Mouse (Mus musculus) forebrain, embryonic 15.5 days (tissue): ENCODE results near the gene Mepe. TPM values are rescaled to one million over a fixed set of nuclear protein-coding genes. Genes with fewer than 3 reads are reported as not detected.

ENCODE experiments used
- ATAC-seq: fragments of 200-750 bp; cut with Nextera tagmentation; replicated peaks from 2 replicates; pipeline ENCODE4 v1.8.0; 2017; ENCODE audit warnings: mild to moderate bottlenecking, moderate TSS enrichment, moderate library complexity
- H3K27ac ChIP-seq: fragments of 300-500 bp; sonication (generic); replicated peaks from 2 replicates; pipeline ENCODE4 v1.5.1; 2015; ENCODE audit warnings: mild to moderate bottlenecking, inconsistent platforms
- H3K27me3 ChIP-seq: fragments of 300-500 bp; sonication (generic); 2 replicates; pipeline ENCODE4 v1.6.1; 2015; ENCODE audit warnings: inconsistent platforms
- H3K36me3 ChIP-seq: fragments of 300-500 bp; sonication (generic); 2 replicates; pipeline ENCODE4 v1.6.1; 2015; ENCODE audit warnings: mild to moderate bottlenecking, inconsistent platforms
- H3K4me1 ChIP-seq: fragments of 300-500 bp; sonication (generic); 2 replicates; pipeline ENCODE4 v1.6.1; 2015; ENCODE audit warnings: inconsistent platforms
- H3K4me2 ChIP-seq: fragments of 300-500 bp; sonication (generic); replicated peaks from 2 replicates; pipeline ENCODE4 v1.6.1; 2015; ENCODE audit warnings: mild to moderate bottlenecking, inconsistent platforms
- H3K4me3 ChIP-seq: fragments of 300-500 bp; sonication (generic); 2 replicates; pipeline ENCODE4 v1.5.1; 2015; ENCODE audit warnings: mild to moderate bottlenecking, inconsistent platforms
- H3K9ac ChIP-seq: fragments of 300-500 bp; sonication (generic); replicated peaks from 2 replicates; pipeline ENCODE4 v1.6.1; 2015; ENCODE audit warnings: mild to moderate bottlenecking, inconsistent platforms
- H3K9me3 ChIP-seq: fragments of 300-500 bp; sonication (generic); 2 replicates; pipeline ENCODE4 v1.6.1; 2016; ENCODE audit warnings: inconsistent platforms
- WGBS: fragments of 180-500 bp; shearing (Covaris S2); methylation state at CpG from one replicate; pipeline ENCODE4 v1.1.7; 2015; ENCODE audit warnings: mixed read lengths; 5-methylcytosine and 5-hydroxymethylcytosine counted together
- polyA plus RNA-seq: library from polyadenylated mRNA; unstranded; fragments of >200 nt; fragmentation: Nextera tagmentation; extraction: Ambion mirVana; gene quantifications from 2 replicates; pipeline ENCODE4 v1.2.1, GENCODE M21; 2015

Mepe gene
- not detected in 2 replicates for polyA plus RNA-seq

DNA sequence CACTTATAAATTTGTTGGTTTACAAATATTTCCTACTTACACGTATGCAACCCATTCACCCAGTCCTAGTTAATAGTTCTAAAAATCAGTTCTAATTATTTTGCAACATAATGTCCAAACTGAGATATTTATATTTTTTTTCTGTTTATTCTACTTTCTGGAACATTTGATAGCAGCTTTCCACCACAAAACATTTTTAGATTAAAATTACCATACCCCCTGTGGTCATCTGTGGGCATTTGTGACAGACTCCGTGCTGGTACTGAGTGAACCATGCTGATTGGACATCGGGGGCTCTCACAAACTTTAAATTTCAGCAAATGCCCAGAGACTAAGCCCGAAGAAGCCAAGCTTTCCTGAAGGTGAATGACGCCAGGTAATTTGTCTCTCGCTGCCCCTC is at the start of gene Mepe:
Gene Mepe (plus strand): TSS at position 301 of the 400 bp plus-strand sequence.
- H3K4me3 ChIP-seq = no peak within 1 kb of the TSS
- H3K4me2 ChIP-seq = no peak within 1 kb of the TSS
- no peaks in the 10 kb centered on the region for H3K36me3 ChIP-seq
- no peaks in the 10 kb centered on the region for H3K9me3 ChIP-seq
- ATAC-seq = no peak
- H3K9ac ChIP-seq = no peak within 1 kb of the TSS
- no peak within 1 kb of the TSS for H3K27ac ChIP-seq
- no peaks in the 10 kb centered on the region for H3K27me3 ChIP-seq
- 83% methylated on average over 6 of the region's 6 CpGs for WGBS
- no peaks in the 10 kb centered on the region for H3K4me1 ChIP-seq

DNA sequence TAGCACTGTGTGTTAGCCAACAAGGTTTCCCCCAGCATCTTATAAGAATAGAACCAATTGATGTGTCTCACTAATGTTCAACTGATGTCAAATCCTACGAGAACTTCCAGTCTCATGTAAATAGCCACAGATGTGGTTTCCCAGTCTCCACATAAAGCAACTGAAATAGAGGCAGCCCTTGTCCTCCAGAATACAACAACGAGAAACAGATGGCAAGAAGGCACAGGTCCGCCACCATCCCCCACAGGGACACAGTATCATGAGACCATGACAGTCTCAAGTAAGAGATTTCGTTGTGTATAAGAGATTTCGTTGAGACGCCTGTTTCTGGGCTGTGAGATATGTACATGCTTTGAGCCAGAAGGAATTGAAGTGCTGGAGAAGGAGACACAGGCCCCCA is 30.9 kb upstream of the Mepe start:
- no peaks in the 10 kb centered on the region for H3K27me3 ChIP-seq
- ATAC-seq = no peak
- H3K27ac ChIP-seq = no peak overlapping the region
- no peak overlapping the region for H3K4me2 ChIP-seq
- no peak overlapping the region for H3K9ac ChIP-seq
- peaks cover 8% of the 10 kb centered on the region for H3K4me1 ChIP-seq
- H3K36me3 ChIP-seq = no peaks in the 10 kb centered on the region
- no peaks in the 10 kb centered on the region for H3K9me3 ChIP-seq
- H3K4me3 ChIP-seq = no peak overlapping the region
- 81% methylated on average over 6 of the region's 6 CpGs for WGBS

DNA sequence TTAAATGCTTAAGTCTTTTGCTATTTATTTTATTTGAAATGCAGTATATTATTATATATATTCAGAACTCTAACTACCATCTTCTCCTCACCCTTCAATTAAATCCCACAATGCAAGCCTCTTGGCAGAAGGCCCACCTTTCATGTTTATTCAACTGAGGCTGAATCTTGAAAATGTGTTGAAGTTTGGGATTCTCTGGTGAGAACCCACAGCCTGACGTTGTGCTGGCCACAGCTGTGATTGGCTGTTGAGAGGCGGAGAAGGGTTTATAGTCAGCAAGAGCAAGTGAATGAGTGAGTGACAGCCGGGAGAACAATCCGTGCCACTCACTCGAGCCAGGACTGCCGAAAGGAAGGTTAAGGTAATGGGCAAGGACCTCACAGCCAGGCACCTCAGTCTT is 26.1 kb upstream of the Mepe start, which contains the start of gene Ibsp:
Gene Ibsp (plus strand): TSS at position 178 of the 400 bp plus-strand sequence.
- Histone ChIP-seq H3K4me1 (peaks cover 12% of the 10 kb centered on the region), H3K4me3 (no peak within 1 kb of the TSS), H3K36me3 (no peaks in the 10 kb centered on the region), H3K27ac (peak within 1 kb of the TSS; percentile 15; the same call in 1 of the 2 replicates), H3K27me3 (no peaks in the 10 kb centered on the region), H3K9me3 (no peaks in the 10 kb centered on the region), H3K4me2 (peak within 1 kb of the TSS; percentile 17; the same call in 1 of the 2 replicates), H3K9ac (no peak within 1 kb of the TSS)
- ATAC-seq = peak; percentile 88
- WGBS = 25% methylated on average over 6 of the region's 6 CpGs

DNA sequence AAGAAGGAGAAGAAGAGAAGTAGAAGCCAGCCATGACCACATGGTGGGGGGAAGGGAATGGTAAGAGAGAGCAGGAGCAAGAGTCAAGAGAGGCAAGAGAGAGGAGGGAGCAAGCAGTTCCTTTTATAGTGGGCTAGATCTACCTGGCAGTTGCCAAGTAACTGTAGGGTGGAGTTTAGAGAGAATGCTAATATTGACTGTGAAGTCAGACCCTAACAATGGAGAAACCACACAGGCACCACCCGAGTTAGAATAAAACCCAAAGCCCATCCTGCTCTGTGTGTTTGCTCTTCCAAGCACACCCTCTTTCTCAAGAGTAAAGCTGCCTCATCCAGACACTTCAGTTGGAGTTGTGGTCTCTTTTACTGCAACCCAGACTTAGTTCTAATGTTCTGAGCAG is 11.1 kb upstream of the Mepe start:
- ATAC-seq = no peak
- no peak overlapping the region for H3K4me3 ChIP-seq
- H3K4me1 ChIP-seq = no peaks in the 10 kb centered on the region
- no peaks in the 10 kb centered on the region for H3K9me3 ChIP-seq
- no peak overlapping the region for H3K27ac ChIP-seq
- no peak overlapping the region for H3K9ac ChIP-seq
- H3K27me3 ChIP-seq = no peaks in the 10 kb centered on the region
- WGBS = 55% methylated on average over 1 of the region's 1 CpGs
- no peaks in the 10 kb centered on the region for H3K36me3 ChIP-seq
- no peak overlapping the region for H3K4me2 ChIP-seq

DNA sequence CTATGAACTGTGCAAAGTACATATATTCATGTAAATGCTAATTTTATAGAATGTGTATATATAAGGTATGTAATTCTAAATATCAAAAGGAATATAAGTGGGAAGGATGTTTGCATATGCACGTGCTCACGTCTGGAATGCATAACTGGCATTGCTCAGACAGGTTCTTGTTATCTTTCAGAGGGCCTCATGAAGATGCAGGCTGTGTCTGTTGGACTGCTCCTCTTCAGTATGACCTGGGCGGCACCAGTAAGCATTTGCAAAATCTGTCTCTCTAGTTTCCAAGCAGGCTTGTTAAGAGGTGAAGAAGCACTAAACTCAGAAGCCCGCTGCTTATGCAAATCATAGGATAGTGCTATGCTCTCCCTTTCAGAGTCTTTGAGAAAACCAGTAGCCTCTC is 1.8 kb downstream of the Mepe start:
- Histone ChIP-seq H3K27me3 (no peaks in the 10 kb centered on the region), H3K4me1 (no peaks in the 10 kb centered on the region), H3K4me3 (no peak overlapping the region), H3K4me2 (no peak overlapping the region), H3K27ac (no peak overlapping the region), H3K36me3 (no peaks in the 10 kb centered on the region), H3K9ac (no peak overlapping the region), H3K9me3 (no peaks in the 10 kb centered on the region)
- ATAC-seq = no peak
- 82% methylated on average over 4 of the region's 4 CpGs for WGBS

DNA sequence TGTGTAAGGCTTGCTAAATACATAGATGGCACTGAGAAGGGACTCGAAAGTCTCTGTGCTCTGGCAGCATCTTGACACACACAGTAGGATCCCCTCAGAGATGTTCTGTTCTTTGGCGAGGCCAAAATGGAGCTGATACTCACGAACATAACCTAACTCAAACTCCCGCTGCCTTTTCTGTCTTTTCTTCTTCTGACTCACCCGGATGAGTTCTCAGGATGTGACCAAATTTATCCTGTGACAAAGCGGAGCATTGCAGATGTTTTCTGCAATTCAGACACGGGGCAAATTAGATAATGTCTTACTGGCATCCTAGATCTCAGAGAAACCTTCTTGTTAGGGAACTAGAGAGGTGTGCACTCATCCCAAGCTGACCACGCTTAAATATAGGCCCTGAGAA is 2.3 kb downstream of the Mepe start:
- no peak for ATAC-seq
- Histone ChIP-seq H3K9me3 (no peaks in the 10 kb centered on the region), H3K27me3 (no peaks in the 10 kb centered on the region), H3K36me3 (no peaks in the 10 kb centered on the region), H3K9ac (no peak overlapping the region), H3K4me1 (no peaks in the 10 kb centered on the region), H3K27ac (no peak overlapping the region), H3K4me3 (no peak overlapping the region), H3K4me2 (no peak overlapping the region)
- WGBS = 83% methylated on average over 8 of the region's 8 CpGs

DNA sequence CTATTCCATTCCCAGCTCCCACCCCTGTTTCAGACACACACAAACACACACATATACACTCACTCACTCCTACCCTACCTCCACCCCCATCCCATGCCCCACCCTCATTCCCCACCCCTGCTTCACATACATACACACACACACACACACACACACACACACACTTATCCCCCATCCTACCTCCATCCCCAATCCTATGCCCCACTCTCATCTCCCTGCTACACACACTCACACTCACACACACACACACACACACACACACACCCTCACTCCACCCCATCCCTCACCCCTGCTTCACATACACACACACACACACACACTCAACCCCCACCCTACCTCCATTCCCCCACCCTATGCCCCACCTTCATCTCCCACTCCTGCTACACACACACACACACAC is 2.7 kb downstream of the Mepe start:
- H3K27ac ChIP-seq = no peak overlapping the region
- H3K4me1 ChIP-seq = no peaks in the 10 kb centered on the region
- H3K4me3 ChIP-seq = no peak overlapping the region
- H3K36me3 ChIP-seq = no peaks in the 10 kb centered on the region
- no peak overlapping the region for H3K9ac ChIP-seq
- no peak overlapping the region for H3K4me2 ChIP-seq
- no peaks in the 10 kb centered on the region for H3K9me3 ChIP-seq
- no peaks in the 10 kb centered on the region for H3K27me3 ChIP-seq
- no peak for ATAC-seq

DNA sequence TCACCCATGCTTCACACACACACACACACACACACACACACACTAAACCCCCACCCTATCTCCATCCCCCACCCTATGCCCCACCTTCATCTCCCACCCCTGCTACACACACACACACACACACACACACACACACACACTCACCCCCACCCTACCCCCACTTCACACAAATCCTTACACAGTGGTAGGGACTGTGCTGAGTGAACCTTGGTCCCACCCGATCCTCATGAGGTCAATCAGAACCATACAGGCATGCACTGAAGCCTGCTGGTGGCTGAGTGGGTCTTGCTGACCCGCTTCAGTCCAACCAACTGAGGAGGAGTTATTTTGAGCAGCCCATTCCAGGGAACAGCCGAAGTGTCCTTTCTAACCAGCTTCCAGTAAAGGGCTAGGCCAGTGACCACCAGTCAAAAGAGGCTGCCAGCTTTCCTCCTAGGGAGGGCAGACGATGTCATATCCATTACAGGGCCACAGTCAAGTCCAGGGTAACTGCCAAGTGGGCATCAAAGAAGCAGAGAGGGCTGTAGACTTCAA is 3.3 kb downstream of the Mepe start:
- H3K9ac ChIP-seq = no peak overlapping the region
- no peak overlapping the region for H3K4me3 ChIP-seq
- H3K9me3 ChIP-seq = no peaks in the 10 kb centered on the region
- no peaks in the 10 kb centered on the region for H3K36me3 ChIP-seq
- 79% methylated on average over 4 of the region's 4 CpGs for WGBS
- no peaks in the 10 kb centered on the region for H3K4me1 ChIP-seq
- 0 out of 2 replicates have a peak, but pooled peaks have one; percentile 29 for ATAC-seq
- H3K27ac ChIP-seq = no peak overlapping the region
- no peaks in the 10 kb centered on the region for H3K27me3 ChIP-seq
- H3K4me2 ChIP-seq = no peak overlapping the region

DNA sequence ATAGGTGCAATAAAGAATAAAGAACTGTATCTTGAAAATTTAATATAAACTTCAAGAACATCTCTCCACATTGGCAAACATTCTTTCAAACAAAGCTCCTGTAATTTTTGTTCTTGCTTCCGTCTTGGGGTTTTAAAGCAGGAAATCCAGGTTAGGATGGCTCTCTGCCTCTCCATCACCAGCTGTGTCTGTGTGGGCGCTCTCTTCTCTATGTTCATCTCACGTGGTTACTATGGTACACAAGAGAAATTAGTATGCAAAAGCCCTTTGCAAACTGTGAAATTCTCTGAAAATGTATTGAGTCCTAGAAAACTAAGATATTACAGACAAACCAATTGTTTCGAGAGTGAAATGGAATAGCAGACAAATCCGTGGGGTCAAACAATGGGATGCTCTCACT is 4.3 kb downstream of the Mepe start:
- Histone ChIP-seq H3K4me1 (no peaks in the 10 kb centered on the region), H3K9me3 (no peaks in the 10 kb centered on the region), H3K27ac (no peak overlapping the region), H3K36me3 (no peaks in the 10 kb centered on the region), H3K4me2 (no peak overlapping the region), H3K27me3 (no peaks in the 10 kb centered on the region), H3K4me3 (no peak overlapping the region), H3K9ac (no peak overlapping the region)
- ATAC-seq = no peak
- WGBS = 80% methylated on average over 5 of the region's 5 CpGs

DNA sequence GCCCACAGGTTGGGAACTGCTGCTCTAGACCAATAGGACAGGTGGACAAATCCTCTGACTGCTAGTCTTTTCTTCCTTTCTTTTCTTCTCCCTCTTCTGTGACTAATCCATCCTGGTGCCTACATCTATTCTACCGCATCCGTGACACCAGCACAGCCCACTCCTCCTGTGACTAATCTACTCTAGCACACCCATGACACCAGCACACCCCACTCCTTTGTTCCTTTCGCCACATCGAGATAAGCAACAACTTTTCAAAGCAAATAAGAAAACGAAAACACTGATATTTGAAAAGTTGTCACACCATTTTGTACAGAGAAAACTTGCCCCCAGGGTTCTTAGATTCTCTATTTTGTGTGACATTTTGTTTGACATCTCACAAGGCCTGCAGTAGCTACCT is 5.0 kb downstream of the Mepe start:
- H3K27ac ChIP-seq = no peak overlapping the region
- ATAC-seq = no peak
- H3K4me2 ChIP-seq = no peak overlapping the region
- no peaks in the 10 kb centered on the region for H3K36me3 ChIP-seq
- no peaks in the 10 kb centered on the region for H3K4me1 ChIP-seq
- no peaks in the 10 kb centered on the region for H3K9me3 ChIP-seq
- no peak overlapping the region for H3K9ac ChIP-seq
- no peak overlapping the region for H3K4me3 ChIP-seq
- no peaks in the 10 kb centered on the region for H3K27me3 ChIP-seq
- 77% methylated on average over 5 of the region's 5 CpGs for WGBS

DNA sequence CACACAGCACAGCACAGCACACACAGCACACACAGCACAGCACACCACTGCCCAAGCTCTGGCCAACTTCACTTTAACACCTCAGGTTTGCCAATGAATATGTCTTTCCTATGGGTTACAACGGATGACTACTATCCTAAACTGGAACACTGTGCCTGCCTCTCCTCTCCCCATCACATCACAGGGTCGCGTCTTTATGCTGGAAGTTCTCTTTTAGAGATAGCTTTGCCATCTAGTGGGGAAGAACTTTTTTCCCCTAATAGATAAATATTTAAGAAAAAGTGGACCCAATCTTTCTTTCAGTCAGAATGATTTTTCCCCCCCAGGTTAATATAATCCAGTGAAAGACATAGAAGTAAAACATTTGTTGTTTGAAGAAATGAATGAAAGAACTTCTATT is 7.2 kb downstream of the Mepe start:
- H3K9me3 ChIP-seq = no peaks in the 10 kb centered on the region
- ATAC-seq = no peak
- H3K27ac ChIP-seq = no peak overlapping the region
- no peak overlapping the region for H3K9ac ChIP-seq
- WGBS = 72% methylated on average over 3 of the region's 3 CpGs
- H3K4me3 ChIP-seq = no peak overlapping the region
- no peaks in the 10 kb centered on the region for H3K27me3 ChIP-seq
- H3K4me1 ChIP-seq = no peaks in the 10 kb centered on the region
- no peaks in the 10 kb centered on the region for H3K36me3 ChIP-seq
- no peak overlapping the region for H3K4me2 ChIP-seq

DNA sequence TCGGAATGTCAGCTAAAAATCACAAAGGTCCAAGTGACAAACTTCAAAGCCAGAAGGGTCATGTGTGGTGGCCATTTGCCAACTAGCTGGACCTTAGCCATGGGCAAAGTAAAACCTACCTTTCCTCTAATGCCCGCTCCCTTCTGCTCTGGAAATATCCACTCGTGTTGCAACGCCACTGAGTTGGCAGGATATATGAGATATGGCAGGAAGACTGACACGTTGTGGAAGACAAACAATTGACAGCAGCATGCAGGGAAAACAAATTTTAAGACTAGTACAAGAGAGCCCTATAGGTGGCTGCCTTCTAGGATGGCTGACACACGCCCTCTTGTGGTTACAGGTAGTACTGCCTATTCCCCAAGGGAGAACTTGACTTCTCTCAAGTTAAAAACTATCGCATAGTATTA is 8.1 kb downstream of the Mepe start:
- ATAC-seq = peak; percentile 73
- H3K4me2 ChIP-seq = no peak overlapping the region
- no peak overlapping the region for H3K4me3 ChIP-seq
- no peaks in the 10 kb centered on the region for H3K4me1 ChIP-seq
- no peaks in the 10 kb centered on the region for H3K9me3 ChIP-seq
- 44% methylated on average over 7 of the region's 7 CpGs for WGBS
- no peaks in the 10 kb centered on the region for H3K27me3 ChIP-seq
- no peak overlapping the region for H3K27ac ChIP-seq
- no peaks in the 10 kb centered on the region for H3K36me3 ChIP-seq
- H3K9ac ChIP-seq = no peak overlapping the region

DNA sequence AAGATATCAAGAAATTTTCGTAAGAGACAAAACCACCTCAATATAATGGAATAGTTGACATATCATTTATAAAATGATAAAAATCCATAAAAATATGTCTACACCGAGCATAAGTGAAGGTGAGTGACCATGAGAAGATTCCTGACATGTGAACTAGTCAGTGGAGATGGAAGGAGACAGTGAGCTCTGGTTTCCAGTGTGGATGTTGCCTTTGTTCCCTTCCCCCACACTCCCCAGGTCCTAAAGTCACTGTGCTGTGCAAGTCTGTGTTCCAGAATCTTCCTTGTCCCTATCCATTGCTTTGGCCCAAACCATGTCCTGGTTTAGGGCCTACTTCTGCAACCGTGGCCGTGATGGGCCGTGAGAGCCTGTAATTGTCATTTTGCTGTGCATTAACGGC is 8.5 kb downstream of the Mepe start:
- Histone ChIP-seq H3K36me3 (no peaks in the 10 kb centered on the region), H3K4me2 (no peak overlapping the region), H3K27me3 (no peaks in the 10 kb centered on the region), H3K9ac (no peak overlapping the region), H3K4me1 (no peaks in the 10 kb centered on the region), H3K4me3 (no peak overlapping the region), H3K9me3 (no peaks in the 10 kb centered on the region), H3K27ac (no peak overlapping the region)
- peak; percentile 26; the same call in 1 of the 2 replicates for ATAC-seq
- WGBS = 81% methylated on average over 6 of the region's 6 CpGs
